In the genomic region with DNA sequence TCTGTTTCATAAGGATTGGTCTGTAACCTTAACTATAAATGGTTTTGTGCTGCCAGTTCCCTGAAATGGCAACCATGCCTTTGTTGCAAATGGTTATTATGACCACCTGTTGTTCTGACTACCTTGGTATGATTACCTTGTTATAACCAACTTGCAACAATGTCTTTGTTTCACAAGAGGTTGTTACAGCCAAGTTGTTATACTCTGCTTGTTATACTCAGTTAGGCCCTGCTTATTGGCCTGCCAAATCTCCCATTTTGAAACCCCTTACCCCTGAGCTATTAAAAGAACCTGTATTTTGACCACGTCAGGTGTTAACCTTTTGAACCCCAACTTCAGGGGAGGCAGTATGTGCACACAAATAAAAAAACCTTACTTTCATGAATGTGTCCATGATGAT, we compare ENCODE assay signal across 14 mouse cellular contexts.
"Had no signal": no experiment of that assay in that cellular context is flagged by ENCODE, and none has a peak within 500 bp of the region (broad histone marks: within the 10 kb centered on the region; RNA-seq: fewer than 3 reads in every experiment).

No protein-coding gene starts in this region.

- H3K27ac ChIP-seq: intestine, embryonic 15.5 days; left cerebral cortex, adult 2 months; liver, embryonic 13.5 days had no signal

- H3K4me3 ChIP-seq: intestine, embryonic 15.5 days; layer of hippocampus, adult 2 months; left cerebral cortex, adult 2 months; liver, embryonic 13.5 days had no signal

- H3K4me1 ChIP-seq: intestine, embryonic 15.5 days; liver, embryonic 13.5 days had no signal

- H3K4me2 ChIP-seq: intestine, embryonic 15.5 days; liver, embryonic 13.5 days; midbrain, embryonic 11.5 days had no signal

- DNase-seq: layer of hippocampus, postnatal 36 days; liver, embryonic 13.5 days; lung, adult 2 months; lung, postnatal 14 days; lung, postnatal 4 days; midbrain, embryonic 14.5 days; right cerebral cortex, postnatal 14 days; right cerebral cortex, postnatal 4 days; thymus, adult 18-20 months; thymus, postnatal 36 days had no signal

- H3K9me3 ChIP-seq: intestine, embryonic 15.5 days; liver, embryonic 13.5 days had no signal

- H3K27me3 ChIP-seq: intestine, embryonic 15.5 days; liver, embryonic 13.5 days had no signal

- H3K9ac ChIP-seq: intestine, embryonic 15.5 days; liver, embryonic 13.5 days had no signal

- H3K36me3 ChIP-seq: intestine, embryonic 15.5 days; liver, embryonic 13.5 days had no signal
